Mouse (Mus musculus): ENCODE data around the gene Fut4.
"Not testable (repeated sequence)": the region's sequence is repeated elsewhere in the genome, so short reads cannot be mapped to it uniquely, and the experiment has no call there.

Gene Fut4

GRCm38 (mm10) chr9:14726629-14727028, 25.6 kb downstream of the Fut4 start:
- no peak for DNase-seq (ENCODE audit: inconsistent age in 2 of 2, low spot score in 1 of 2)

GRCm38 (mm10) chr9:14726005-14726404, 26.2 kb downstream of the Fut4 start:
- no peak for DNase-seq (ENCODE audit: inconsistent age in 2 of 2, low spot score in 1 of 2)

- no peak for DNase-seq (ENCODE audit: inconsistent age in 2 of 2, low spot score in 1 of 2)
Measured at GRCm38 (mm10) chr9:14724755-14725420, 27.3 kb downstream of the Fut4 start.

- no peak for DNase-seq (ENCODE audit: inconsistent age in 2 of 2, low spot score in 1 of 2)
Measured at GRCm38 (mm10) chr9:14721610-14722009, 30.6 kb downstream of the Fut4 start.

- no peak for DNase-seq (ENCODE audit: inconsistent age in 2 of 2, low spot score in 1 of 2)
Measured at GRCm38 (mm10) chr9:14720384-14720783, 31.8 kb downstream of the Fut4 start.

GRCm38 (mm10) chr9:14718332-14718691, 33.9 kb downstream of the Fut4 start:
- DNase-seq (ENCODE audit: inconsistent age in 2 of 2, low spot score in 1 of 2) = no peak

- DNase-seq (ENCODE audit: inconsistent age in 2 of 2, low spot score in 1 of 2) = peak; percentile 19 to 57
Measured at GRCm38 (mm10) chr9:14717689-14718331, 34.4 kb downstream of the Fut4 start.

- no peak for DNase-seq (ENCODE audit: inconsistent age in 2 of 2, low spot score in 1 of 2)
Measured at GRCm38 (mm10) chr9:14715258-14715657, 36.9 kb downstream of the Fut4 start.

GRCm38 (mm10) chr9:14710910-14711309, 41.3 kb downstream of the Fut4 start:
- no peak for DNase-seq (ENCODE audit: inconsistent age in 2 of 2, low spot score in 1 of 2)

- DNase-seq (ENCODE audit: inconsistent age in 2 of 2, low spot score in 1 of 2) = no peak
Measured at GRCm38 (mm10) chr9:14705321-14706162, 46.7 kb downstream of the Fut4 start.

GRCm38 (mm10) chr9:14700795-14701194, 51.4 kb downstream of the Fut4 start:
- not testable (repeated sequence) for DNase-seq (ENCODE audit: inconsistent age in 2 of 2, low spot score in 1 of 2)

GRCm38 (mm10) chr9:14699288-14699640, 52.9 kb downstream of the Fut4 start:
- no peak for DNase-seq (ENCODE audit: inconsistent age in 2 of 2, low spot score in 1 of 2)

- DNase-seq (ENCODE audit: inconsistent age in 2 of 2, low spot score in 1 of 2) = peak; percentile 85 to 96
Measured at GRCm38 (mm10) chr9:14698582-14699287, 53.5 kb downstream of the Fut4 start.

All from adrenal gland, adult (tissue).